Mouse (Mus musculus): ENCODE results near the gene Exosc3.

Exosc3 gene

DNA sequence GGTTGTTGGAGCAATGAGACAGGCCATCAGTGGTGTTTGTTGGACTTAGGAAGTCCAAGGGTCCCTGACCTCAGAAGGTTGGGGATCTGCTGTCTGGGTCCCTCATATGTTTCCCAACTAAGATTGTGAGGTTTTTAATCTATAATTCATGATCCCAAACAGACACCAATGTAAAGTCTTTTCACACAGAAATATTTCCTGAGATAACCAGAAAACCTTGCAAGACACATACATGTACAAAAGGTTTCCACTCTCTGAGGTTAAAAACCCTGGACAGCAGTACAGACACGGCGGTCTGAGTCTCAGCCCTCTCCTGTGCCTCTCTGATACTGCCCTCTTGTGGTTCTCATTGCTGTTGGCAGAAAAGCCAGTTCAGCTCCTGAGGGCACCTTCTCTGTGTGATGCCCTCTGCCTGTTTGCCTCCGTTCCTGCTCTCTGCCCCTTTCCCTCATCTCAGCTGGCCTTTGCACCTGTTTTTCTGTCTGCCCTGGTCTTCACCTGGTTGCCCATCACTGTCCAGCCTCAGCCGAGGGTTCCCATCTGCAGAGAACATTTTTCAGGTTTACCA lies 62.5 kb downstream of the Exosc3 start:
- peak; percentile 76 for DNase-seq

DNA sequence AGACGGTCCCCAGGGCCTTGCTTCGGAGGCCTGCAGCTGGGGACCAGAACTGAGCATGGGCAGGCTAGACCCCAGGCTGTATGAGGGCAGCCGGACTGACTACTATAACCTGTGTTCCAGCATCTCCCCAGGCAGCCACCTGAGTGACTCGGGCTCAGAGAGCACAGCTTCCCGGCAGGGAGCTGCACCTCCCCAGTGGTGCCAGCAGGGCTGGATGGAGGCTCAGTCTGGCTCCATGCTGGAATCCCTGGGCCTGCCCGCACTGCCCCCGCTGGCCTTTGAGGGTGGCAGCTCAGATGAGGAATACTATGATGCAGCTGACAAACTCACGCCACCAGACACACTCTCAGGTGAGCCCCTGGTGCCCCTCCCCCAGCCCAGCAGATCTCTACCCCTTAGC lies 63.2 kb downstream of the Exosc3 start:
- DNase-seq: no peak

DNA sequence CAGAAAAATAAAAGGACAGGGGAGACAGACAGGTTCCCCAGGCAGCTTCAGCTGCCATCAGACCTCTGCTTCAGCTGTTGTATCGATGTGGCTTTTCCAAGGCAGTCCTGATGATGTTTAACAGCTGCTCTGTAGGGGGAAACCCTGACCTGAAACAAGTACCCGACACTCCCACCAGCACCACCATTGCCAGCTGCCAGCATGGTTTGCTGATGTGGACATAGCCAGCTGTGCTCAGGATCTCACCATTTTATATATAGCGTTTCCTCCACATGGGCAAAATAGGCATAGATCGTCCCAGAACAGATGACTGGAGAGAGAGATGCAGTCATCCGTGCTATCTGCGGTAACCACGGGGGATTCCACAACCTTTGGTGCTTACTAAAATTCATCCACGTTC lies 66.8 kb downstream of the Exosc3 start:
- DNase-seq: no peak

DNA sequence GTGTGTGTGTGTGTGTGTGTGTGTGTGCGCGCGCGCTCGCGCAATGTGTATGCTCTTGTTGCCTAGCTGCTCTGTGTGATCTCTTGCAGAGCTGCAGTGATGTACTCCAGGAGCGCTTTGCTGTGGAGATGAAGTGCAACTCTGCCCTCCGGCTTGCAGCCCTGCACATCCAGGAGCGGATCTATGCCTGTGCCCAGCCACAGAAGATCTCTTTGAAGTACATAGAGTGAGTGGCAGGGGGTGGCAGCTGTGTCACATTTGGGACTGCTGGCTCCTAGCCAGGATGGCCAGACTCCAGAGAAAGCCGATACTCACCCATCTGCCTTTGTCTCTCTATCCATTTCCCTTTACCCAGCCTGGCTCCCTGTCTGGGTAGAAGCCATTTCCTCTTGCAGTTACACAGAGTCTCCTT lies 71.5 kb downstream of the Exosc3 start:
- peak; percentile 57 for DNase-seq

DNA sequence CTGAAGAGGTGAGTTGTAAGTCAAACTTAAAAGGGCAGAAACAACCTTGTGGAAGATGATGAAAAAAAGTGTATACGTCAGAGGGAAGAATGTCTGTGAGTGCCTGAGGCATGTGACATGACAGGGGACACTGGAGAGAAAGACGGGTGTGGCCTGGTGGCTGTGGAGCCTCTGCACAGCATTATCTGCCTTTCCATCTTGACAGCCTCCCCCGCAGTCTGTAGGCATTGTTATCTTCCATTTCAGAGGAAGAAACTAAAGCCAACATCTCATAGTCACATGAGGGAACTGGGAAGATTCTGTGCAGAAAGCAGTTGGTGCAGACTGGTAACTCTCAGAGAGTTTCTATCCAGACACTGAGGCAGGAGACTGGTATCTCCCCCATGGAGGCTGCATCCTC lies 74.6 kb downstream of the Exosc3 start:
- DNase-seq: no peak
